In genomic region chr4:118031776-118032170, GRCm38 (mm10) we compare ENCODE assay signal across 12 mouse cellular contexts.
"Had no signal": no experiment of that assay in that cellular context is flagged by ENCODE, and none has a peak within 500 bp of the region (broad histone marks: within the 10 kb centered on the region; RNA-seq: fewer than 3 reads in every experiment).

No protein-coding gene starts in this region.

- H3K9ac ChIP-seq: liver, embryonic 13.5 days; liver, postnatal 0 days; midbrain, embryonic 15.5 days; neural tube, embryonic 12.5 days had no signal

- H3K9me3 ChIP-seq: limb, embryonic 10.5 days; liver, embryonic 13.5 days; midbrain, embryonic 15.5 days; neural tube, embryonic 12.5 days had no signal

- H3K36me3 ChIP-seq: limb, embryonic 10.5 days; liver, embryonic 13.5 days; midbrain, embryonic 15.5 days; neural tube, embryonic 12.5 days had no signal

- H3K27ac ChIP-seq: left cerebral cortex, adult 2 months; limb, embryonic 10.5 days; liver, embryonic 13.5 days; midbrain, embryonic 15.5 days; neural tube, embryonic 12.5 days had no signal

- DNase-seq: liver, embryonic 13.5 days; liver, postnatal 0 days; right cerebral cortex, postnatal 4 days; spleen, adult 18-20 months; thymus, adult 18-20 months; thymus, postnatal 14 days had no signal

- H3K4me2 ChIP-seq: liver, embryonic 13.5 days; midbrain, embryonic 15.5 days; neural tube, embryonic 12.5 days had no signal

- H3K4me3 ChIP-seq: left cerebral cortex, adult 2 months; limb, embryonic 10.5 days; liver, embryonic 13.5 days; midbrain, embryonic 15.5 days; neural tube, embryonic 12.5 days had no signal

- H3K27me3 ChIP-seq: liver, embryonic 13.5 days; midbrain, embryonic 15.5 days; neural tube, embryonic 12.5 days had no signal

- ATAC-seq: inflammation-experienced regulatory T-cells, adult 6 months; intestine, postnatal 0 days; midbrain, embryonic 15.5 days had no signal
